Mouse (Mus musculus): ENCODE measurements around the gene Slc25a42. TPM values are rescaled to one million over a fixed set of nuclear protein-coding genes. Genes with fewer than 3 reads are reported as not detected.
A peak's percentile ranks its signal among the peaks of the same experiment; 100 is the strongest.

The Slc25a42 gene
- polyA plus RNA-seq, 1 experiment from 2014 or later, result 3.9 TPM

- H3K4me1 ChIP-seq (replicated peaks; ENCODE audit: control insufficient read depth, insufficient read depth, low read length), result peaks cover 10% of the 10 kb centered on the region; the same call in 1 of the 2 replicates
- no peaks in the 10 kb centered on the region for H3K9me3 ChIP-seq (ENCODE audit: control insufficient read depth, low read length)
- 0 out of 2 replicates have a peak overlapping the region, but pooled peaks have one; percentile 20 for H3K9ac ChIP-seq (ENCODE audit: low read length)
- 0 out of 2 replicates have a peak overlapping the region, but pooled peaks have one; percentile 6 for H3K4me3 ChIP-seq (ENCODE audit: low read depth, low read length)
- DNase-seq (ENCODE audit: low spot score), result no peak
- no peaks in the 10 kb centered on the region for H3K36me3 ChIP-seq (ENCODE audit: control insufficient read depth, insufficient read depth, low read length)
- H3K27me3 ChIP-seq (replicated peaks; ENCODE audit: control insufficient read depth, insufficient read depth, low read length), result 0 out of 2 replicates have a peak, but pooled peaks cover 2% of the 10 kb centered on the region
- ATAC-seq (replicated peaks; ENCODE audit: low FRiP score, low TSS enrichment, low read depth), result no peak
- no peak overlapping the region for H3K27ac ChIP-seq (ENCODE audit: low read depth)
- whole genome bisulfite sequencing, result 14% methylated on average over 8 of the region's 8 CpGs
- peak overlapping the region; percentile 30 for H3K4me2 ChIP-seq (ENCODE audit: low read length)
These were observed 1.6 kb downstream of the Slc25a42 start for GRCm38 (mm10) chr8:70210538-70210937.

GRCm38 (mm10) chr8:70208130-70208529 lies 4.0 kb downstream of the Slc25a42 start:
- H3K9me3 ChIP-seq (ENCODE audit: control insufficient read depth, low read length), result no peaks in the 10 kb centered on the region
- peaks cover 10% of the 10 kb centered on the region; the same call in 1 of the 2 replicates for H3K4me1 ChIP-seq (replicated peaks; ENCODE audit: control insufficient read depth, insufficient read depth, low read length)
- ATAC-seq (replicated peaks; ENCODE audit: low FRiP score, low TSS enrichment, low read depth) (no peak), DNase-seq (ENCODE audit: low spot score) (no peak)
- H3K4me2 ChIP-seq (ENCODE audit: low read length), result no peak overlapping the region
- no peak overlapping the region for H3K9ac ChIP-seq (ENCODE audit: low read length)
- no peak overlapping the region for H3K27ac ChIP-seq (ENCODE audit: low read depth)
- H3K27me3 ChIP-seq (replicated peaks; ENCODE audit: control insufficient read depth, insufficient read depth, low read length), result 0 out of 2 replicates have a peak, but pooled peaks cover 2% of the 10 kb centered on the region
- no peaks in the 10 kb centered on the region for H3K36me3 ChIP-seq (ENCODE audit: control insufficient read depth, insufficient read depth, low read length)
- WGBS, result 44% methylated on average over 1 of the region's 1 CpGs
- no peak overlapping the region for H3K4me3 ChIP-seq (ENCODE audit: low read depth, low read length)

GRCm38 (mm10) chr8:70204757-70205156 lies 7.3 kb downstream of the Slc25a42 start:
- H3K27me3 ChIP-seq (replicated peaks; ENCODE audit: control insufficient read depth, insufficient read depth, low read length), result no peaks in the 10 kb centered on the region
- H3K4me2 ChIP-seq (ENCODE audit: low read length), result no peak overlapping the region
- ATAC-seq (replicated peaks; ENCODE audit: low FRiP score, low TSS enrichment, low read depth) (no peak), DNase-seq (ENCODE audit: low spot score) (no peak)
- 0 out of 2 replicates have a peak, but pooled peaks cover 7% of the 10 kb centered on the region for H3K4me1 ChIP-seq (replicated peaks; ENCODE audit: control insufficient read depth, insufficient read depth, low read length)
- WGBS, result 67% methylated on average over 1 of the region's 1 CpGs
- H3K36me3 ChIP-seq (ENCODE audit: control insufficient read depth, insufficient read depth, low read length), result no peaks in the 10 kb centered on the region
- no peak overlapping the region for H3K27ac ChIP-seq (ENCODE audit: low read depth)
- H3K9ac ChIP-seq (ENCODE audit: low read length), result no peak overlapping the region
- H3K4me3 ChIP-seq (ENCODE audit: low read depth, low read length), result no peak overlapping the region
- H3K9me3 ChIP-seq (ENCODE audit: control insufficient read depth, low read length), result no peaks in the 10 kb centered on the region

GRCm38 (mm10) chr8:70203072-70203471 lies 9.0 kb downstream of the Slc25a42 start:
- no peak overlapping the region for H3K4me3 ChIP-seq (ENCODE audit: low read depth, low read length)
- WGBS, result 77% methylated on average over 4 of the region's 4 CpGs
- DNase-seq (ENCODE audit: low spot score) (no peak), ATAC-seq (replicated peaks; ENCODE audit: low FRiP score, low TSS enrichment, low read depth) (no peak)
- H3K36me3 ChIP-seq (ENCODE audit: control insufficient read depth, insufficient read depth, low read length), result no peaks in the 10 kb centered on the region
- H3K9ac ChIP-seq (ENCODE audit: low read length), result no peak overlapping the region
- H3K4me1 ChIP-seq (replicated peaks; ENCODE audit: control insufficient read depth, insufficient read depth, low read length), result 0 out of 2 replicates have a peak, but pooled peaks cover 7% of the 10 kb centered on the region
- no peak overlapping the region for H3K4me2 ChIP-seq (ENCODE audit: low read length)
- H3K27me3 ChIP-seq (replicated peaks; ENCODE audit: control insufficient read depth, insufficient read depth, low read length), result no peaks in the 10 kb centered on the region
- H3K9me3 ChIP-seq (ENCODE audit: control insufficient read depth, low read length), result no peaks in the 10 kb centered on the region
- no peak overlapping the region for H3K27ac ChIP-seq (ENCODE audit: low read depth)

- DNase-seq (ENCODE audit: low spot score) (no peak), ATAC-seq (replicated peaks; ENCODE audit: low FRiP score, low TSS enrichment, low read depth) (no peak)
- Histone ChIP-seq H3K9me3 (ENCODE audit: control insufficient read depth, low read length) (no peaks in the 10 kb centered on the region), H3K4me2 (ENCODE audit: low read length) (no peak overlapping the region), H3K36me3 (ENCODE audit: control insufficient read depth, insufficient read depth, low read length) (no peaks in the 10 kb centered on the region), H3K27ac (ENCODE audit: low read depth) (no peak overlapping the region), H3K27me3 (replicated peaks; ENCODE audit: control insufficient read depth, insufficient read depth, low read length) (no peaks in the 10 kb centered on the region), H3K4me3 (ENCODE audit: low read depth, low read length) (no peak overlapping the region), H3K4me1 (replicated peaks; ENCODE audit: control insufficient read depth, insufficient read depth, low read length) (0 out of 2 replicates have a peak, but pooled peaks cover 7% of the 10 kb centered on the region), H3K9ac (ENCODE audit: low read length) (no peak overlapping the region)
- WGBS, result 73% methylated on average over 3 of the region's 3 CpGs
These were observed 10.7 kb downstream of the Slc25a42 start for GRCm38 (mm10) chr8:70201417-70201816.

- Histone ChIP-seq H3K4me2 (ENCODE audit: low read length) (no peak overlapping the region), H3K9me3 (ENCODE audit: control insufficient read depth, low read length) (no peaks in the 10 kb centered on the region), H3K27ac (ENCODE audit: low read depth) (no peak overlapping the region), H3K36me3 (ENCODE audit: control insufficient read depth, insufficient read depth, low read length) (no peaks in the 10 kb centered on the region), H3K4me1 (replicated peaks; ENCODE audit: control insufficient read depth, insufficient read depth, low read length) (0 out of 2 replicates have a peak, but pooled peaks cover 7% of the 10 kb centered on the region), H3K9ac (ENCODE audit: low read length) (no peak overlapping the region), H3K27me3 (replicated peaks; ENCODE audit: control insufficient read depth, insufficient read depth, low read length) (no peaks in the 10 kb centered on the region), H3K4me3 (ENCODE audit: low read depth, low read length) (no peak overlapping the region)
- 55% methylated on average over 5 of the region's 5 CpGs for WGBS
- ATAC-seq (replicated peaks; ENCODE audit: low FRiP score, low TSS enrichment, low read depth) (0 out of 2 replicates have a peak, but pooled peaks have one; percentile 34), DNase-seq (ENCODE audit: low spot score) (no peak)
These were observed 11.9 kb downstream of the Slc25a42 start for GRCm38 (mm10) chr8:70200098-70200681.

- 50% methylated on average over 7 of the region's 7 CpGs for WGBS
- no peak overlapping the region for H3K4me2 ChIP-seq (ENCODE audit: low read length)
- no peak overlapping the region for H3K9ac ChIP-seq (ENCODE audit: low read length)
- ATAC-seq (replicated peaks; ENCODE audit: low FRiP score, low TSS enrichment, low read depth) (no peak), DNase-seq (ENCODE audit: low spot score) (no peak)
- no peaks in the 10 kb centered on the region for H3K36me3 ChIP-seq (ENCODE audit: control insufficient read depth, insufficient read depth, low read length)
- H3K4me1 ChIP-seq (replicated peaks; ENCODE audit: control insufficient read depth, insufficient read depth, low read length), result 0 out of 2 replicates have a peak, but pooled peaks cover 7% of the 10 kb centered on the region
- H3K27ac ChIP-seq (ENCODE audit: low read depth), result no peak overlapping the region
- H3K4me3 ChIP-seq (ENCODE audit: low read depth, low read length), result no peak overlapping the region
- no peaks in the 10 kb centered on the region for H3K9me3 ChIP-seq (ENCODE audit: control insufficient read depth, low read length)
- H3K27me3 ChIP-seq (replicated peaks; ENCODE audit: control insufficient read depth, insufficient read depth, low read length), result no peaks in the 10 kb centered on the region
These were observed 14.5 kb downstream of the Slc25a42 start for GRCm38 (mm10) chr8:70197603-70198002.

- DNase-seq (ENCODE audit: low spot score) (no peak), ATAC-seq (replicated peaks; ENCODE audit: low FRiP score, low TSS enrichment, low read depth) (no peak)
- H3K36me3 ChIP-seq (ENCODE audit: control insufficient read depth, insufficient read depth, low read length), result 0 out of 2 replicates have a peak, but pooled peaks cover 3% of the 10 kb centered on the region
- H3K27me3 ChIP-seq (replicated peaks; ENCODE audit: control insufficient read depth, insufficient read depth, low read length), result no peaks in the 10 kb centered on the region
- H3K27ac ChIP-seq (ENCODE audit: low read depth), result no peak overlapping the region
- H3K4me2 ChIP-seq (ENCODE audit: low read length), result no peak overlapping the region
- H3K4me1 ChIP-seq (replicated peaks; ENCODE audit: control insufficient read depth, insufficient read depth, low read length), result 0 out of 2 replicates have a peak, but pooled peaks cover 7% of the 10 kb centered on the region
- no peak overlapping the region for H3K9ac ChIP-seq (ENCODE audit: low read length)
- no peak overlapping the region for H3K4me3 ChIP-seq (ENCODE audit: low read depth, low read length)
- WGBS, result 75% methylated on average over 2 of the region's 2 CpGs
- no peaks in the 10 kb centered on the region for H3K9me3 ChIP-seq (ENCODE audit: control insufficient read depth, low read length)
These were observed 16.3 kb downstream of the Slc25a42 start for GRCm38 (mm10) chr8:70195762-70196161.

- H3K9me3 ChIP-seq (ENCODE audit: control insufficient read depth, low read length), result no peaks in the 10 kb centered on the region
- H3K27ac ChIP-seq (ENCODE audit: low read depth), result no peak overlapping the region
- H3K36me3 ChIP-seq (ENCODE audit: control insufficient read depth, insufficient read depth, low read length), result 0 out of 2 replicates have a peak, but pooled peaks cover 3% of the 10 kb centered on the region
- H3K4me3 ChIP-seq (ENCODE audit: low read depth, low read length), result no peak overlapping the region
- no peak overlapping the region for H3K9ac ChIP-seq (ENCODE audit: low read length)
- no peak for ATAC-seq (replicated peaks; ENCODE audit: low FRiP score, low TSS enrichment, low read depth)
- DNase-seq (ENCODE audit: low spot score), result no peak
- no peaks in the 10 kb centered on the region for H3K27me3 ChIP-seq (replicated peaks; ENCODE audit: control insufficient read depth, insufficient read depth, low read length)
- no peaks in the 10 kb centered on the region for H3K4me1 ChIP-seq (replicated peaks; ENCODE audit: control insufficient read depth, insufficient read depth, low read length)
- no peak overlapping the region for H3K4me2 ChIP-seq (ENCODE audit: low read length)
- WGBS, result 75% methylated on average over 3 of the region's 3 CpGs
These were observed 17.9 kb downstream of the Slc25a42 start for GRCm38 (mm10) chr8:70194191-70194590.

Measured in intestine, embryonic 14.5 days (tissue).